ENCODE assay signal across 26 mouse cellular contexts in the genomic region with DNA sequence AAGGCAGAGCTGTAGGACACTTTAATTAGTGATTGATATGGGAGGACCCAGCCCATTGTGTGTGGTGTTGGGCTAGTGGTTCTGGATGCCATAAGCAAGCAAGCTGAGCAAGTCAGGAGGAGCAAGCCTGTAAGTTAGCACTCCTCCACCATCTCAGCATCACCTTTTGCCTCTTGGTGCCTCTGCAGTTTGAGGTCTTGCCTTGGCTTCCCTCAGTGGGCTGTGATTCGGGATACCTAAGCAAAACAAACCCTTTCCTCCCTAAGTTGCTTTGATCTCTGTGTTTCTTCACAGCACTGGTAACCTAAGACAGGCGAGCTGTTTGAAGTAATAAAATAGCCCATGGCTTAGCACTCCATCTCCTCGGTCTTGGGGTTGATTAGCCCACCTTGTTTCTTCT. TPM values are rescaled to one million over a fixed set of nuclear protein-coding genes. Genes with fewer than 3 reads are reported as not detected.
"Had no signal": no experiment of that assay in that cellular context is flagged by ENCODE, and none has a peak within 500 bp of the region (broad histone marks: within the 10 kb centered on the region; RNA-seq: fewer than 3 reads in every experiment).

No protein-coding gene starts in this region.

- H3K9me3 ChIP-seq: heart, embryonic 10.5 days; heart, embryonic 12.5 days; hindbrain, embryonic 13.5 days; hindbrain, embryonic 15.5 days; limb, embryonic 13.5 days; limb, embryonic 15.5 days; liver, embryonic 12.5 days had no signal

- H3K9ac ChIP-seq: heart, embryonic 12.5 days; hindbrain, embryonic 13.5 days; hindbrain, embryonic 15.5 days; limb, embryonic 13.5 days; limb, embryonic 15.5 days; liver, embryonic 12.5 days; liver, embryonic 14.5 days had no signal

- H3K4me2 ChIP-seq: heart, embryonic 12.5 days; hindbrain, embryonic 13.5 days; hindbrain, embryonic 15.5 days; limb, embryonic 13.5 days; limb, embryonic 15.5 days; liver, embryonic 12.5 days had no signal

- H3K4me1 ChIP-seq: hindbrain, embryonic 13.5 days; limb, embryonic 13.5 days; limb, embryonic 15.5 days had no signal

- DNase-seq: gastrocnemius, postnatal 14 days; gastrocnemius, postnatal 36 days; heart, adult 18-20 months; heart, postnatal 10 days; kidney, adult 2 months; kidney, postnatal 10 days; kidney, postnatal 25 days; layer of hippocampus, adult 9-11 months; layer of hippocampus, postnatal 36 days; left cerebral cortex, postnatal 4 days; lung, adult 18-20 months had no signal

- H3K27me3 ChIP-seq: heart, embryonic 12.5 days; hindbrain, embryonic 13.5 days; hindbrain, embryonic 15.5 days; limb, embryonic 13.5 days; limb, embryonic 15.5 days had no signal

- H3K36me3 ChIP-seq: heart, embryonic 10.5 days; heart, embryonic 12.5 days; hindbrain, embryonic 13.5 days; hindbrain, embryonic 15.5 days; limb, embryonic 13.5 days; limb, embryonic 15.5 days; liver, embryonic 12.5 days had no signal

- ATAC-seq: hindbrain, postnatal 0 days; intestine, embryonic 16.5 days had no signal

- H3K4me3 ChIP-seq: heart, embryonic 10.5 days; heart, embryonic 12.5 days; hindbrain, embryonic 13.5 days; hindbrain, embryonic 15.5 days; limb, embryonic 13.5 days; limb, embryonic 15.5 days; liver, embryonic 12.5 days had no signal

- H3K27ac ChIP-seq: heart, embryonic 10.5 days; hindbrain, embryonic 13.5 days; hindbrain, embryonic 15.5 days; hindbrain, postnatal 0 days; limb, embryonic 13.5 days; limb, embryonic 15.5 days; liver, embryonic 12.5 days; liver, embryonic 14.5 days had no signal

RNA-seq across cellular contexts. Expression of a gene that starts 45.8 kb away (rescaled TPM):
- polyA plus RNA-seq: hindbrain, embryonic 11.5 days; hindbrain, embryonic 13.5 days; hindbrain, embryonic 15.5 days; intestine, embryonic 14.5 days; intestine, embryonic 16.5 days; large intestine, adult 2 months; limb, embryonic 11.5 days; limb, embryonic 15.5 days; liver, adult 2 months had no signal
